Mouse (Mus musculus) heart, embryonic 14.5 days (tissue): ENCODE measurements at regions not wholly inside any gene's neighbourhood (a gene's known extent, or its start where the extent isn't known, plus 50 kb on each side); places are given as distances from the start of the nearest gene placed in this dataset.
A peak's percentile ranks its signal among the peaks of the same experiment; 100 is the strongest.

ENCODE experiments used
- ATAC-seq: fragments of 200-750 bp; cut with Nextera tagmentation; 2 replicates; pipeline ENCODE4 v1.8.0; 2017; ENCODE audit warnings: low read depth, moderate TSS enrichment; ENCODE audit not compliant: insufficient number of reproducible peaks, insufficient read depth, low FRiP score
- H3K27ac ChIP-seq, 2 experiments: fragments of 200-500 bp in 1 of 2; fragments of 300-500 bp in 1 of 2; sonication (generic) in 1 of 2; replicated peaks in 1 of 2; 2 replicates each; pipeline ENCODE4 v1.5.1; 2012 to 2014; ENCODE audit warnings: low read depth in 2 of 2, low read length in 2 of 2, control low read depth in 1 of 2, mild to moderate bottlenecking in 1 of 2, mixed read lengths in 1 of 2; ENCODE audit not compliant: control insufficient read depth in 1 of 2, insufficient read depth in 1 of 2
- H3K27me3 ChIP-seq: fragments of 300-500 bp; sonication (generic); 2 replicates; pipeline ENCODE4 v1.6.1; 2014; ENCODE audit warnings: mild to moderate bottlenecking, low read length, control low read depth; ENCODE audit not compliant: control insufficient read depth, insufficient read depth
- H3K36me3 ChIP-seq: fragments of 300-500 bp; sonication (generic); 2 replicates; pipeline ENCODE4 v1.6.1; 2014; ENCODE audit warnings: mild to moderate bottlenecking, control low read depth, low read length, mixed read lengths; ENCODE audit not compliant: control insufficient read depth, insufficient read depth
- H3K4me1 ChIP-seq, 2 experiments: fragments of 200-500 bp in 1 of 2; fragments of 300-500 bp in 1 of 2; sonication (generic) in 1 of 2; 2 replicates each; pipeline ENCODE4 v1.6.1; 2012 to 2014; ENCODE audit warnings: low read length in 2 of 2, control low read depth in 1 of 2, mixed read lengths in 1 of 2; ENCODE audit not compliant: control insufficient read depth in 2 of 2, insufficient read depth in 2 of 2
- H3K4me2 ChIP-seq: fragments of 300-500 bp; sonication (generic); 2 replicates; pipeline ENCODE4 v1.6.1; 2014; ENCODE audit warnings: mild to moderate bottlenecking, low read length
- H3K4me3 ChIP-seq, 2 experiments: fragments of 200-500 bp in 1 of 2; fragments of 300-500 bp in 1 of 2; sonication (generic) in 1 of 2; 2 replicates each; pipeline ENCODE4 v1.5.1; 2012 to 2014; ENCODE audit warnings: low read length in 2 of 2, mild to moderate bottlenecking in 2 of 2, control low read depth in 1 of 2, low read depth in 1 of 2, moderate library complexity in 1 of 2; ENCODE audit not compliant: control insufficient read depth in 1 of 2, insufficient read depth in 1 of 2
- H3K9ac ChIP-seq: fragments of 300-500 bp; sonication (generic); 2 replicates; pipeline ENCODE4 v1.6.1; 2014; ENCODE audit warnings: mild to moderate bottlenecking, low read length
- H3K9me3 ChIP-seq: fragments of 300-500 bp; sonication (generic); 2 replicates; pipeline ENCODE4 v1.6.1; 2016; ENCODE audit warnings: low read length, control low read depth; ENCODE audit not compliant: control insufficient read depth
- WGBS: fragments of 180-500 bp; shearing (Covaris S2); extraction: QIAGEN DNeasy Blood & Tissue Kit; methylation state at CpG from one replicate; pipeline ENCODE4 v1.1.7; 2014; 5-methylcytosine and 5-hydroxymethylcytosine counted together

GRCm38 (mm10) chr2:128361436-128361835 lies 229.6 kb upstream of the Spdye4c start:
- Histone ChIP-seq H3K27ac (no peak overlapping the region), H3K4me2 (no peak overlapping the region), H3K4me3 (no peak overlapping the region), H3K9ac (no peak overlapping the region), H3K9me3 (no peaks in the 10 kb centered on the region), H3K4me1 (peaks cover 16 to 27% of the 10 kb centered on the region in 2 experiments), H3K27me3 (no peaks in the 10 kb centered on the region), H3K36me3 (no peaks in the 10 kb centered on the region)
- 86% methylated on average over 1 of the region's 1 CpGs for WGBS
- no peak for ATAC-seq

- Histone ChIP-seq H3K9me3 (peaks cover 5% of the 10 kb centered on the region; the same call in 1 of the 2 replicates), H3K4me3 (peak overlapping the region; percentile 26 to 27; a peak in 3 of 4 replicates), H3K4me1 (peaks cover 17 to 27% of the 10 kb centered on the region in 2 experiments), H3K4me2 (peak overlapping the region; percentile 58), H3K27ac (peak overlapping the region; percentile 67 to 89), H3K27me3 (no peaks in the 10 kb centered on the region), H3K9ac (peak overlapping the region; percentile 58), H3K36me3 (no peaks in the 10 kb centered on the region)
- no peak for ATAC-seq
- WGBS, result 18% methylated on average over 14 of the region's 14 CpGs
Measured at GRCm38 (mm10) chr2:128364161-128364560, 226.8 kb upstream of the Spdye4c start.

- 8% methylated on average over 3 of the region's 3 CpGs for WGBS
- H3K4me2 ChIP-seq, result no peak overlapping the region
- no peaks in the 10 kb centered on the region for H3K36me3 ChIP-seq
- H3K4me3 ChIP-seq, result no peak overlapping the region
- peak overlapping the region; percentile 67 to 89 for H3K27ac ChIP-seq
- H3K9ac ChIP-seq, result no peak overlapping the region
- H3K4me1 ChIP-seq, result peaks cover 17 to 27% of the 10 kb centered on the region in 2 experiments
- no peaks in the 10 kb centered on the region for H3K27me3 ChIP-seq
- H3K9me3 ChIP-seq, result peaks cover 5% of the 10 kb centered on the region; the same call in 1 of the 2 replicates
- peak; percentile 58; the same call in 1 of the 2 replicates for ATAC-seq
Measured at GRCm38 (mm10) chr2:128365004-128365403, 226.0 kb upstream of the Spdye4c start.

- WGBS, result 88% methylated on average over 2 of the region's 2 CpGs
- Histone ChIP-seq H3K4me1 (peaks cover 19 to 29% of the 10 kb centered on the region in 2 experiments), H3K9ac (no peak overlapping the region)
Measured at GRCm38 (mm10) chr2:128365775-128366174, 225.2 kb upstream of the Spdye4c start.

GRCm38 (mm10) chr2:128367266-128368150 lies 223.5 kb upstream of the Spdye4c start:
- H3K27me3 ChIP-seq, result no peaks in the 10 kb centered on the region
- no peak overlapping the region for H3K27ac ChIP-seq
- peaks cover 5% of the 10 kb centered on the region; the same call in 1 of the 2 replicates for H3K9me3 ChIP-seq
- H3K9ac ChIP-seq, result no peak overlapping the region
- H3K4me3 ChIP-seq, result no peak overlapping the region
- ATAC-seq, result no peak
- H3K4me1 ChIP-seq, result peaks cover 20 to 34% of the 10 kb centered on the region in 2 experiments
- H3K36me3 ChIP-seq, result no peaks in the 10 kb centered on the region
- no peak overlapping the region for H3K4me2 ChIP-seq
- WGBS, result 86% methylated on average over 14 of the region's 14 CpGs

More at GRCm38 (mm10) chr2:128365775-128366174, 225.2 kb upstream of the Spdye4c start:
- no peak overlapping the region for H3K4me2 ChIP-seq
- peaks cover 5% of the 10 kb centered on the region; the same call in 1 of the 2 replicates for H3K9me3 ChIP-seq
- no peak overlapping the region for H3K4me3 ChIP-seq
- H3K27ac ChIP-seq, result no peak overlapping the region
- no peaks in the 10 kb centered on the region for H3K36me3 ChIP-seq
- no peaks in the 10 kb centered on the region for H3K27me3 ChIP-seq
- 0 out of 2 replicates have a peak, but pooled peaks have one; percentile 15 for ATAC-seq

DNA sequence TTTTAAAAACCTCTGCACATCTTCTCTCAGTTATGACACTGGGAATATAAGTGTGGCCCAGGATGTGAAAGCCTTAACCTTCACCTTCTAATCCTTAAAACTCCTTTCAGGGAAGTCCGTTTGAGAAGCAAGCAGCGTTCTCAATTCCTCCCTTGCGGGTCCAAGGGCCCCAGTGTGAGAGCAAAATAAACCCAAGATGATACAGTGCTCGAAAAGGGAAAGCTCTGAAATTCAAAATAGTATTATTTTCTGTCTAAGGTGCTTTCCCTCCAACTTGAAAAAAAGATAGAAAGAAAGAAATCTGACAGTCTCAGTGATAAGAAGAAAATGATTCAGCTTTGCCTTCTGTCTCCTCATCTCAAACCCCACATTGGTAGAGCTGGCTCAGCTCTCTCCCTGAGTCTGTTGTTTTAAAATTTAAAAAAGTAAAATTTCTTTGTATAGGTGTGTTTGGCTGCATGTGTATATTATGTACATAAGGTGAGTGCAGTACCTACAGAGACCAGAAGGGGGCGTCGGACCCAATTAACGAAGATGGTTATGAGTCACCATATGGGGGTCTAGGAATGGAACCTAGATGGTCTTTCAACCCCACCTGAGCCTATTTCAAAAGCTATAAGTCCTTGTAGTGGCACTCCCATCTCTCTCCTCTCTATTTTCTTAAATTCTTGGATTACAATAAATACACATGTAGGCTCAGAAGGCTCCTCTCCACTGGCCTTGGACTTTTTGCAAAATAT lies 222.3 kb upstream of the Spdye4c start:
- no peak overlapping the region for H3K9ac ChIP-seq
- no peaks in the 10 kb centered on the region for H3K27me3 ChIP-seq
- H3K4me2 ChIP-seq, result no peak overlapping the region
- H3K36me3 ChIP-seq, result no peaks in the 10 kb centered on the region
- WGBS, result 67% methylated on average over 7 of the region's 7 CpGs
- no peak overlapping the region for H3K4me3 ChIP-seq
- no peak overlapping the region for H3K27ac ChIP-seq
- no peak for ATAC-seq
- H3K9me3 ChIP-seq, result peaks cover 5% of the 10 kb centered on the region; the same call in 1 of the 2 replicates
- H3K4me1 ChIP-seq, result peaks cover 27 to 39% of the 10 kb centered on the region in 2 experiments

DNA sequence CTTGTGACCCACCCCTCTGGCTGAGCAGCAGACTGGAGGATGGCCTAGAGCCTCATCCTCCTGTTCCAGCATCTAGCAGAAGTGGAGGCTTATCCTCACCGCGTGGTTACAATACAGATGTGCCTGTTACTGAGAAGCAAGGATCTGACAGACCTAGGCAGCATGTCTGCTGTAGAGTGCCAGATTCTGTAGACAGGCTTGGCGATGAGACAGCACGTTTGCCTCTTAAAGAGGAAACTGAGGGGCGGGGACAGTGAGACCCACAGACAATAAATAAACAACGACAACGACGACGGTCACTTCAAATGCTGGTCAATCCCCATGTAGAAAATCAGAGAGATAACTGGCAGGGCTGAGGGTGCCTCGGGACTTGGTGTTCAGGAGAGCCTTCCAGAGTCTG lies 220.2 kb upstream of the Spdye4c start:
- Histone ChIP-seq H3K36me3 (no peaks in the 10 kb centered on the region), H3K9me3 (peaks cover 5% of the 10 kb centered on the region; the same call in 1 of the 2 replicates), H3K4me2 (no peak overlapping the region), H3K4me3 (no peak overlapping the region), H3K27ac (no peak overlapping the region), H3K9ac (no peak overlapping the region), H3K27me3 (no peaks in the 10 kb centered on the region), H3K4me1 (peaks cover 13 to 20% of the 10 kb centered on the region in 2 experiments)
- 39% methylated on average over 10 of the region's 10 CpGs for WGBS
- ATAC-seq, result no peak
